Mouse (Mus musculus) G1E (cell line): ENCODE measurements around the gene Dock10. TPM values are rescaled to one million over a fixed set of nuclear protein-coding genes. Genes with fewer than 3 reads are reported as not detected.

Experiments
- ATAC-seq: 2 replicates; pipeline ENCODE4 v1.8.0; 2016; ENCODE audit warnings: mild to moderate bottlenecking; ENCODE audit not compliant: insufficient number of reproducible peaks, poor library complexity, low FRiP score, severe bottlenecking; ENCODE audit errors: extremely low read depth
- DNase-seq: peaks from one replicate; pipeline ENCODE4 v3.0.0; 2012; ENCODE audit warnings: low spot score
- H3K27me3 ChIP-seq: 2 replicates; pipeline ENCODE4 v1.6.1; 2012; ENCODE audit warnings: mild to moderate bottlenecking, low read length, inconsistent platforms; ENCODE audit not compliant: insufficient read depth
- H3K36me3 ChIP-seq: replicated peaks from 2 replicates; pipeline ENCODE3; 2012; ENCODE audit warnings: mild to moderate bottlenecking, inconsistent platforms
- H3K4me1 ChIP-seq: 2 replicates; pipeline ENCODE4 v1.6.1; 2012; ENCODE audit warnings: low read depth, low read length, inconsistent platforms, mixed read lengths; ENCODE audit not compliant: insufficient read depth
- H3K4me3 ChIP-seq: 2 replicates; pipeline ENCODE4 v1.5.1; 2012; ENCODE audit warnings: low read depth, mild to moderate bottlenecking, inconsistent platforms, low read length, moderate library complexity, mixed read lengths
- H3K9me3 ChIP-seq: replicated peaks from 2 replicates; pipeline ENCODE4 v1.6.1; 2012; ENCODE audit warnings: inconsistent platforms
- CTCF ChIP-seq: IDR thresholded peaks from 2 replicates; pipeline ENCODE4 v1.5.1; 2012; ENCODE audit warnings: low read depth, low read length, inconsistent platforms, mixed read lengths
- GATA1 ChIP-seq: IDR thresholded peaks from 2 replicates; pipeline ENCODE4 v1.6.1; 2012; ENCODE audit warnings: borderline replicate concordance, low read length, inconsistent platforms, mixed read lengths
- GATA2 ChIP-seq: IDR thresholded peaks from 2 replicates; pipeline ENCODE4 v1.6.1; 2012; ENCODE audit warnings: low read depth, low read length, inconsistent platforms, borderline replicate concordance
- POLR2AphosphoS5 ChIP-seq: IDR thresholded peaks from 2 replicates; pipeline ENCODE4 v1.6.1; 2012; ENCODE audit warnings: low read depth, low read length, inconsistent platforms; ENCODE audit not compliant: insufficient replicate concordance
- TAL1 ChIP-seq: conservative IDR thresholded peaks from 2 replicates; pipeline ENCODE4 v1.6.1; 2012; ENCODE audit warnings: low read depth, low read length, inconsistent platforms, mixed read lengths
- polyA plus RNA-seq: library from polyadenylated mRNA; stranded (reverse); fragments of >175 nt; gene quantifications from 2 replicates; pipeline ENCODE4 v1.2.3, GENCODE M21; 2012
- total RNA-seq, 2 experiments: library from RNA; stranded (forward) in 1 of 2; stranded (reverse) in 1 of 2; fragments of 200-1000 nt in 1 of 2; fragments of >200 nt in 1 of 2; fragmentation: Nextera tagmentation in 1 of 2; gene quantifications; 2 replicates each; pipeline ENCODE4 v1.2.3; 2014 to 2017

Gene Dock10
- total and polyA plus RNA-seq, 3 experiments, result 0.76 TPM; not detected in 2

DNA sequence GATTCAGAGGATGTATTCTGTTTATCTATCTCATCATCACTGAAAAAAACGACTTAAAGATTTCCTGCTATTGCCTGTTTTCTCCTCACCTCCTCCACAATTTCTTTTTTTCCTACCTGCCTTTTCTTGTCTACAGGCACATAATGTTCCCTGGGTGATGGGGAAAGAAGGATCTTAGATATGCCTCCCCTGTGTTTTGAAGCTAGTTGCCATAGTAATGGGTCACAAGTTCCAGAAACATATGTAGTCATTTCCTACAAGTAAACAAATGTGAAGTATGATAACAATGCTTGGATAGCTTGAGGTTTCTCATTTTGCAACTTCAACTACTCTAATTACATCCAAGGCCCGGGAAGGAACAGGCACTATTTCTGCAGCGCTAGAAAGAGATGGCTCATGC lies 42.4 kb downstream of the Dock10 start:
- Histone ChIP-seq H3K9me3 (peaks cover 8% of the 10 kb centered on the region; the same call in 1 of the 2 replicates), H3K27me3 (no peaks in the 10 kb centered on the region), H3K36me3 (no peaks in the 10 kb centered on the region), H3K4me3 (no peak overlapping the region), H3K4me1 (no peaks in the 10 kb centered on the region)
- DNase-seq, result no peak
- ATAC-seq, result no peak
- no peak for TF ChIP-seq POLR2AphosphoS5
- TF ChIP-seq TAL1, result no peak
- TF ChIP-seq GATA1, result no peak

DNA sequence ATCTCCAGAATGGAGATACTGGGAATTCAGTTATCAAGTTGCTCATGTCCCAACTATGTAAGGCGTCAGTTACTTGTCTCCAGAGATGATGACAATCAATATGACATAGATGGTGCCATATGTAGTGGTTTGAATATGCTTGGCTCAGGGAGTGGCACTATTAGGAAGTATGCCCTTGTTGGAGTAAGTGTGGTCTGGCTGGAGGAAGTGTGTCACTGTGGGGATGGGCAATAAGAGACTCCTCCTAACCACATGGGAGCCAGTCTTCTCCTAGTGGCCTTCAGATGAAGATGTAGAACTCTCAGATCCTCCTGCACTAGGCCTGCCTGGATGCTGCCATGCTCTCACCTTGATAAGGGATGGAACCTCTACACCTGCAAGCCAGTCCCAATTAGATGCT lies 44.4 kb downstream of the Dock10 start:
- ATAC-seq (no peak), DNase-seq (no peak)
- Histone ChIP-seq H3K9me3 (peaks cover 14% of the 10 kb centered on the region), H3K27me3 (no peaks in the 10 kb centered on the region), H3K4me3 (no peak overlapping the region), H3K4me1 (no peaks in the 10 kb centered on the region), H3K36me3 (no peaks in the 10 kb centered on the region)
- TF ChIP-seq CTCF (no peak), TAL1 (no peak), GATA2 (no peak), GATA1 (no peak), POLR2AphosphoS5 (no peak)

DNA sequence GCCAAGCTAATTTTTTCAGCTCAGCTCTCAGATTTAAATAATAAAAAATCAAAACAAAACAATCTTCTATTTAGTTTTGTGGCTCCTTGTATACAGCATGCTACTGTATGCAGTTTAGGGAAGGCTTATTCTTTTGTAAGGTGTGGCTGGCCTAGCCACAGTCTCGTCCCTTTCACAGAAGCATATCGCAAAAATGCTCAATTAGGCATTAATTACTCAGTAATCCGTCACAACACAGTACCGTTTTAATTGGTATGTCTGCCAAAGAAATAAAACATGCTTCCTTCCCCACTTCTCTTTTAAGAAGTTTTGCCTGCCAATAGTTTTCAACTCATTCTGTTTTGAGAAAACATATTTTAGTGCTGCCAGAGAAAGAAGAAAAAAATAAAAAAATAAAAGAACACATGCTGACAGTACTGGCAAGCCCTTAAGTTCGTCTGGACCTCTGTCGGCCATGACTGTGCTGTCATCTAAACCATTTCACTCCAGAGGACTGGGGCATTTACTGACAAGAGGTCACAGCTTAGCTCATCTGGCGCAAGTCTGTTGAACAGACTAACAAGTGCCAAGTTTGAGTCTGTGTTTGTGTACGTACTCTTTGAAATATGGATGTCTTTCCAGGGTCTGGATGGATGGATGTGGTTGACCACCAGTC lies 47.6 kb downstream of the Dock10 start:
- TF ChIP-seq GATA1, result no peak
- no peak for TF ChIP-seq CTCF
- TF ChIP-seq GATA2, result no peak
- no peak for TF ChIP-seq TAL1
- no peak for TF ChIP-seq POLR2AphosphoS5
- ATAC-seq, result no peak
- Histone ChIP-seq H3K4me3 (no peak overlapping the region), H3K27me3 (no peaks in the 10 kb centered on the region), H3K4me1 (no peaks in the 10 kb centered on the region), H3K9me3 (peaks cover 14% of the 10 kb centered on the region), H3K36me3 (no peaks in the 10 kb centered on the region)
- DNase-seq, result no peak

DNA sequence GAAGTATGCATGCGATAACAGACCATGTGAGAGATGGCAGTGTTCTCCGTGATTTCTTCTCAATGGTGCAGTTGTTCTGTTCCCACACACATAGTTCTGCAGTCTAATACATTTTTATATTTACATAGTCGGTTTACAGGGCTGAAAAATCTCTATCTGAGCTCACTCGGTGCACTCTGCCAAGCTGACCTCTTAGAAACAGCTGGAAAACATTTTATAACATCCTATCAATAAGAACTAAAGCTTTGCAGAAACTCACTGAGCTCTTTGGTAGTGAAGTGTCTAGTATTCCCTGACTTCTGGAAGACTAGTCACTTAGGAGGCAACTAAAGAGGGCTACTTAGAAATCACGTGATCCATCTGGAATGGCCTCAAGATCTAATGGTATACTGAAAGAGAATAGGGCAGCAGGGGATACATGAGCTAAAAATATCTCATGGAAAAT lies 48.2 kb downstream of the Dock10 start:
- Histone ChIP-seq H3K4me1 (no peaks in the 10 kb centered on the region), H3K9me3 (peaks cover 14% of the 10 kb centered on the region), H3K27me3 (no peaks in the 10 kb centered on the region), H3K36me3 (no peaks in the 10 kb centered on the region), H3K4me3 (no peak overlapping the region)
- TF ChIP-seq TAL1 (no peak), CTCF (no peak), GATA2 (no peak), POLR2AphosphoS5 (no peak), GATA1 (no peak)
- DNase-seq (no peak), ATAC-seq (no peak)

DNA sequence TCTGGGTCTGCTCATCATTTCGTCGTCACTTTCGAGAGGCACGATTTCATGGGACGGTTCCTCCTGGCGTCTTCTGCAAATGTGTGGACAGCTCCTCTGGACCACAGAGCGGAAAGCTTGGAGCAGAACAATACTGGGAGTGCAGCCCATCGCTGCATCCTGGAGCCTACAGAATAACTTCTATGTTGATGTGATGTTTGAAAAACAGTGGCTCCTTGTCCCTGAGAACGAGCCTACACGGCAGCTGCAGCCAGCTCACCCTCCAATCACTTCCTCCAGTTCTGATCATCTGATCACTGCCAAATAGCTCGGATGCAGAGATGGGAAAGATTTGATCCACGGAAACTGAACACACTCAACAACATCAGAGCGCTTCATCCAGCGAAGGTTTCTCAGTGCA lies 49.0 kb downstream of the Dock10 start:
- TF ChIP-seq GATA1, result no peak
- no peak for TF ChIP-seq POLR2AphosphoS5
- TF ChIP-seq GATA2, result no peak
- no peak for TF ChIP-seq TAL1
- TF ChIP-seq CTCF, result no peak
- Histone ChIP-seq H3K36me3 (no peaks in the 10 kb centered on the region), H3K4me1 (no peaks in the 10 kb centered on the region), H3K27me3 (no peaks in the 10 kb centered on the region), H3K4me3 (no peak overlapping the region), H3K9me3 (peaks cover 14% of the 10 kb centered on the region)
- DNase-seq (no peak), ATAC-seq (no peak)

DNA sequence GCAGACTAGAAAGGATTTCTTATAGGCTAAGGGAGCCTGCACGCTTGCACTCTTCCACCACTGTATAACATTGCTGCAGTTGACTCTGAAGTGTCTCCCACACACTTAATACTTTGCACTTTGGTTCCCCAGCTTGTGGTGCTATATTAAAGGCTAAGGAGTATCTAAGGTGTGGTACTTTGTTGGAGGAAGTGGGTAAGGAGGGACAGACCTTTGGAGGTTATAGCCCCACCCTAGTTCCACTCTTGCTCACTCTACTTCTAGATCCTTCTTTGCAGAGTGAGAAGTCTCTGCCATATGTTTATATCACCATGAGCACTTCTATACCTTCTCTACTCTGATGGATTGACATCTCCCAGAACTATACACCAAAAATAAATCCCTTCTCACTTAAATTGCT lies 55.0 kb downstream of the Dock10 start:
- Histone ChIP-seq H3K4me3 (no peak overlapping the region), H3K9me3 (peaks cover 10% of the 10 kb centered on the region), H3K27me3 (no peaks in the 10 kb centered on the region), H3K4me1 (no peaks in the 10 kb centered on the region), H3K36me3 (no peaks in the 10 kb centered on the region)
- ATAC-seq (no peak), DNase-seq (no peak)
- TF ChIP-seq GATA2, result no peak
- TF ChIP-seq POLR2AphosphoS5, result no peak
- TF ChIP-seq CTCF, result no peak
- no peak for TF ChIP-seq TAL1
